Mouse (Mus musculus): ENCODE results near the gene Brox.

- no peak for TF ChIP-seq CTCF (conservative IDR thresholded peaks at IDR 0.05; ENCODE audit: insufficient read depth, insufficient read length, low read depth, low read length)
- TF ChIP-seq POLR2A (IDR thresholded peaks at IDR 0.05; ENCODE audit: low read depth, low read length) = no peak
These were observed 26.9 kb upstream of the Brox start for GRCm38 (mm10) chr1:183323923-183324322.

Data from kidney, adult 2 months (tissue).